Mouse (Mus musculus) heart, postnatal 14 days (tissue): ENCODE data around the gene Hypk. TPM values are rescaled to one million over a fixed set of nuclear protein-coding genes. Genes with fewer than 3 reads are reported as not detected.
"Not testable (repeated sequence)": the region's sequence is repeated elsewhere in the genome, so short reads cannot be mapped to it uniquely, and the experiment has no call there.

Experiments used
- DNase-seq, 2 experiments: peaks; one replicate each; pipeline ENCODE4 v3.0.0; 2021 to 2022
- intact Hi-C: fragments of 180-260 bp; cut with DNase I; formaldehyde crosslinking; loops from one replicate; pipeline ENCODE4 v1.15.1; 2025
- total RNA-seq, 2 experiments: library from RNA; stranded (reverse); gene quantifications; 2 replicates each; pipeline ENCODE4 v1.2.3; 2021

Hypk gene
- total RNA-seq, 2 experiments from 2014 or later = 18.2 to 20.4 TPM

- DNase-seq = no peak
- intact Hi-C loops = loop anchor here (5.0 kb wide), 1 partner anchor 33 kb away; the partner anchor contains the start of genes Catsper2 and Pdia3
These were observed 8.0 kb upstream of the Hypk start for GRCm38 (mm10) chr2:121445117-121445516.

DNA sequence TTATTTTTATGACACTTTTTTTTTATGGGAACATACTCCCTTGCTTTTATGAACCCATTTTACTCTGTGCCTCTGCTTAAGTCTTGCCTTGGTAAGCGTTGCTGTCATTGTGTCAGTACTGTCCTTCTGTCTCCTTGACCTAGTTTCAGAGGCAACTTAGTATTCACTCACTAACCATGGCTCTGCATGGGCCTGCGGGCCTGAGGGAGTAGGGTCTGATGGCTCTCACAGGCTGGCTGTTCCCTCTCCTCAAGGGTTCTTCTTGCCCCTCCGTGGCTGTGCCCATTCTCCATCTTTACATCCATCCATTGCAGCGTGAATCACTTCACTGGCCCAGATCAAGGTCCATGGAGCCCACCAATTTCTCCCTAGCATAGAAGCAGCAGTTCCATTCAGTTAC is 6.6 kb upstream of the Hypk start:
- intact Hi-C loops = loop anchor here (5.0 kb wide), 1 partner anchor 34 kb away; the partner anchor contains the start of genes Catsper2 and Pdia3
- DNase-seq = no peak

- intact Hi-C loops = loop anchor here (5.0 kb wide), 1 partner anchor 35 kb away; the partner anchor contains the start of genes Catsper2 and Pdia3
- no peak for DNase-seq
These were observed 6.1 kb upstream of the Hypk start for GRCm38 (mm10) chr2:121447006-121447405.

- intact Hi-C loops = loop anchor here (1.0 to 5.0 kb wide), 2 partner anchors 26 to 36 kb away; partner anchors contain the start of genes Catsper2, Mfap1b and Pdia3
- DNase-seq = peak; percentile 37 to 56
These were observed 5.0 kb upstream of the Hypk start for GRCm38 (mm10) chr2:121448136-121448535.

GRCm38 (mm10) chr2:121448739-121449535 is 4.2 kb upstream of the Hypk start, which contains the start of gene Serf2:
TSS of gene Serf2 (plus strand) at chr2:121449195.
- peak; percentile 100 for DNase-seq
- intact Hi-C loops = loop anchor here (1.0 to 5.0 kb wide), 2 partner anchors 25 to 37 kb away; partner anchors contain the start of genes Catsper2, Mfap1b and Pdia3

DNA sequence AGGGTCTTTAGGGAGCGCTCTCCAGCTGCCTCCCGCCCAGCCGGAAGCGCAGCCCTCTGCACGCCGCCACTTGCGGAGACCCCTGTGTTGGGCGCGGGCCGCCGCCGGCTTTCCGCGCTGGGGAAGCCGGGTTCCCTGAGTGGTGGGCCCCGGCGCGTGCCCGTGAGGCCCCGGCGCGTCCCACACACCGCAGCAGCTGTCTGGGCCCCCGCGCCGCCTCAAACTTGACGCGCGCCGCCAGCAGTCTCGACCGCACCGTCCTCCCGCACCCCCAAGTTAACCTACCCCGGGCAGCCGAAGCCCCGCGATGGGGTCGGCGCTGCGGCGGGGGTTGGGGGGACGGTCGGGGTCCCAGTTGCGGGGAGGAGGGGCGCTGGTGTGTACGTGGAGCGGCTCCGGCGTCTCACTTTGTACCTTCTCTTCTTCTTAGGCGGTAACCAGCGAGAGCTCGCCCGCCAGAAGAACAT is 3.5 kb upstream of the Hypk start:
- intact Hi-C loops = loop anchor here (5.0 to 10.0 kb wide), 2 partner anchors 37 to 505 kb away; partner anchors contain the start of genes Catsper2, Ctdspl2, Mageb3 and Pdia3
- no peak for DNase-seq

DNA sequence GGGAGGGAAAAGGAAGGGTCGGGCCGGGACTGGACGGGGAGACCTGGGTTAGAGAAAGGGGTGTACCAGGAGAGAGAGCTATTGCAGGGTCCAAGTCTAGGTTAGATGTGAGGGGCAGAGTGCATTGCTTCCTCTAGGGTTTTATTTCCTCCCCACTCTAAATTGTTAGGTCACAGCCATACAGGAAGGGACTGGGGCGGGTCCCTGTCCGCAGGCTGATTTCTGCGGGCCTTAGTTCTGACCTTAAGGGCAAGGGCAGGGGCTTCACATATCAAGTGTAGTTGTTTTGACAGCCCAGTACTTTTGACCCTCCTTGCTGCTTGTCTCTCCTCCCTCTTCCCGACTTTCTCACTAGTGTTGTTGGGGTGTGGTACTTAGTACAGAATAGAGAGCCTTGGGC is 3.0 kb upstream of the Hypk start:
- DNase-seq = peak in 1 of 2 experiments; percentile 23
- intact Hi-C loops = loop anchor here (10.0 kb wide), 1 partner anchor 505 kb away; the partner anchor contains the start of genes Ctdspl2 and Mageb3

GRCm38 (mm10) chr2:121452361-121452760 is 729 bp upstream of the Hypk start:
- intact Hi-C loops = loop anchor here (10.0 kb wide), 1 partner anchor 502 kb away; the partner anchor contains the start of genes Ctdspl2 and Mageb3

GRCm38 (mm10) chr2:121453917-121454316 is 827 bp downstream of the Hypk start:
- intact Hi-C loops = loop anchor here (10.0 kb wide), 1 partner anchor 501 kb away; the partner anchor contains the start of genes Ctdspl2 and Mageb3
- no peak for DNase-seq

More at GRCm38 (mm10) chr2:121452361-121452760, 729 bp upstream of the Hypk start:
- no peak for DNase-seq

GRCm38 (mm10) chr2:121455534-121455933 is 2.4 kb downstream of the Hypk start:
- DNase-seq = no peak
- intact Hi-C loops = loop anchor here (10.0 kb wide), 1 partner anchor 499 kb away; the partner anchor contains the start of genes Ctdspl2 and Mageb3

GRCm38 (mm10) chr2:121456692-121457642 is 3.9 kb downstream of the Hypk start, which contains the start of gene Serinc4:
TSS of gene Serinc4 (minus strand) at chr2:121456781.
- intact Hi-C loops = loop anchor here (10.0 kb wide), 1 partner anchor 498 kb away; the partner anchor contains the start of genes Ctdspl2 and Mageb3
- peak; percentile 79 to 87 for DNase-seq

GRCm38 (mm10) chr2:121460071-121460470 is 7.0 kb downstream of the Hypk start:
- intact Hi-C loops = no loop called here
- no peak for DNase-seq

DNA sequence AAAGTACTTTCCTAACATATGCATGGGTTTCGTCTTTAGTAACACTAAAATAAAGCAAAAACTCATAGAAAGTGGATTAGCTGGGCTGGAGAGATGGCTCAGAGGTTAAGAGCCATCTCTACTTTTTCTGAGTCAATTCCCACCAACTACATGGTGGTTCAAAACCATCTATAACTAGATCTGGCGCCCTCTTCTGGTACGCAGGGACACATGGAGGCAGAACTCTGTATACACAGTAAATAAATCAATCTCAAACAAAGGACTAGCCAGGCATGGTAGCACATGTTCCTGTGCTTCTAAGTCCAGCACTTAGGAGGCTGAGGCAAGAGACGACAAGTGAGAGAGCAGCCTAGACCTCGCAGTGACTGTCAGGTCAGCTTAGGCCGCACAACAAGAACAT is 15.9 kb downstream of the Hypk start:
- intact Hi-C loops = not testable (repeated sequence)

GRCm38 (mm10) chr2:121472783-121473182 is 19.7 kb downstream of the Hypk start:
- intact Hi-C loops, DNase-seq: not testable (repeated sequence)

More for the DNA sequence above, 15.9 kb downstream of the Hypk start:
- DNase-seq = not testable (repeated sequence)

DNA sequence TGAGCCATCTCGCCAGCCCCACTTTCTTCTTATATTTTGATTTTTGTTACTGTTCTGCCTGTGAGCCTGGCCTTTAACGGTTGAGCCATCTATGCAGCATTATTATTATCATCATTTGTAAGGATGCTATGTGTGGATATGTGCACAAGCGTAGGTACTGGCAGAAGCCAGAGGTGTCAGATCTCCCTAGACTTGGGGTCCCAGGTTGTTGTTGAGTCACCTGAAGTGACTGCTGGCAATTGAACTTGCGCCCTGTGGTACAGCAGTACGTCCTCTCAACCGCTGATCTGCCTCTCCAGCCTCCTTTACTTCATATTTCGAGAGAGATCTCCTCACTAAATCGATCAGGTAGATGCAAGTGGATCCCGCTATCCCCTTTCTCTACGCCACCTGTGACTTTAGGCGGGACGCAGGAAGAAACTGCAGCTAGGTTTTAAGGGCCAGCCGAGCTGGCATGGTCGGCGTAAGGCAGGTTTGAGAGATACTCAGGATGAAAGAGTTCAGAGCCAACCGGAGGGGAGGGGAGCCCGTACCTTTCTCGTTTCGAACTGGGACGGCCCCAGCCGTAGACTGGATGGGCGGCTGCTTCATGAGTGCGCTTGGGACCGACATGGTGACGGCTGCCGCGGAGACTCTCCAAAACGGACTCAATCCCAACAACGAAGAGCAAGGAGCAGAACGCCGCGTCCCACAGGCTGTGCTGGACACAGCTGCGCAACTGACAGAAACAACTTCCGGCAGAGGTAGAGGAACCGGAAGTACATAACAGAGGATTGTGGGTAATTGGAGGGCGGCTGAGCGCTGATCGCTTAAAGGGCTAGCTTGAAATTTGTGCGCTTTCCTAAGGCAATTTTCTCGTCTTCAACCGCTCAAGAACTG is 20.4 kb downstream of the Hypk start, which contains the start of gene Mfap1b:
Mfap1b (minus strand) TSS at position 767 of the 879 bp plus-strand sequence.
- intact Hi-C loops = loop anchor here (1.0 kb wide), 1 partner anchor 25 kb away; no protein-coding TSS in a partner anchor
- peak; percentile 70 to 80 for DNase-seq

DNA sequence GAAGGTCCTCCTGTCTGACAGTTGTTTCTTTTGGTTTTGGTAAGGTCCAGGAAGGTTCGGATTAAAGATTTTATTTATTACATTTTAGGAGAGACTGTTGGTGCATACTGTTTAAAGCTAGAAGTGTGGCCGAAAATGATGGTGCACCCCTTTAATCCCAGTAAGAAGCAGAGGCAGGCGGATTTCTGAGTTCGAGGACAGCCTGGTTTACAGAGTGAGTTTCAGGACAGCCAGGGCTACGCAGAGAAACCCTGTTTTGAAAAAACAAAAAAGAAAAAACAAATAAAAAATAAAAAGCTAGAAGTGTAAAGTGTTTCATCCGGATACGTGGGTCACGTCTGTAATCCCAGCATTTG is 21.1 kb downstream of the Hypk start:
- DNase-seq = no peak
- intact Hi-C loops = loop anchor here (1.0 kb wide), 1 partner anchor 26 kb away; no protein-coding TSS in a partner anchor

GRCm38 (mm10) chr2:121475306-121475705 is 22.2 kb downstream of the Hypk start:
- intact Hi-C loops, DNase-seq: not testable (repeated sequence)

- intact Hi-C loops = no loop called here
- no peak for DNase-seq
These were observed 24.6 kb downstream of the Hypk start for GRCm38 (mm10) chr2:121477491-121478266.
